Mouse (Mus musculus) kidney, adult 2 months (tissue): ENCODE results near the gene Serinc4.
"Not testable (repeated sequence)": the region's sequence is repeated elsewhere in the genome, so short reads cannot be mapped to it uniquely, and the experiment has no call there.

Experiments used
- CTCF ChIP-seq: fragments of 200-500 bp; conservative IDR thresholded peaks from 2 replicates; pipeline ENCODE4 v1.5.1; 2011; ENCODE audit warnings: low read depth, mild to moderate bottlenecking, control low read depth, low read length, moderate library complexity, mixed read lengths; ENCODE audit not compliant: insufficient read depth, insufficient read length
- POLR2A ChIP-seq: fragments of 200-500 bp; IDR thresholded peaks from one replicate; pipeline ENCODE4 v1.6.1; 2011; ENCODE audit warnings: low read depth, low read length, control low read depth

- TF ChIP-seq CTCF, POLR2A: not testable (repeated sequence)
Observed at GRCm38 (mm10) chr2:121468982-121469381, 12.4 kb upstream of the Serinc4 start.
